ENCODE assay signal across 10 mouse cellular contexts in the genomic region with DNA sequence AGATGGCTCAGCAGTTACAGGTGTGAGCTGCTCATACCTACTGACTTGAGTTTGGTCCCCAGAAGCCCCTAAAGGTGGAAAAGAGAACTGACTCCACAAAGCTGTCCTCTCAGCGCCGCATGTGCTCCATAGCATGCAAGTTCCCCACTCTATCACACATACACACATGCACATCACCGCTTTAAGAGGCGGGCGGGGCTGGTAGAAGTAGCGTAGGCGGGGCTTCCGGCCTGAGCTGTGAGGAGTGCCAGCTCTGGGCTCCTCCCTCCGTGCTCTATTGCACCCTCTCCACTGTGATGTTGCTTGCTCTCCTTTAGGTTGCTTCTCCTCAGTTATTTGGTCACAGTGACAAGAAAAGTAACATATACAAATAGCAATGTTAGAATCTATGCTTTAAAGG.
DNase-seq lines count a peak whose midpoint lies in the region; ATAC-seq and TF ChIP-seq lines count a peak whose summit lies in the region.
"Had no signal": no experiment of that assay in that cellular context is flagged by ENCODE, and none has a peak within 500 bp of the region (broad histone marks: within the 10 kb centered on the region; RNA-seq: fewer than 3 reads in every experiment).

No protein-coding gene starts in this region.

- TF ChIP-seq CTCF in spleen, adult 2 months (IDR thresholded peaks at IDR 0.05; ENCODE audit: extremely low read depth, insufficient read depth, insufficient read length, insufficient replicate concordance): no peak

- ATAC-seq in liver, embryonic 12.5 days: peak; percentile 95
- no peak for ATAC-seq in kidney, embryonic 14.5 days (ENCODE audit: low FRiP score, low TSS enrichment)
- no peak for ATAC-seq in cerebellum, adult (ENCODE audit: insufficient number of reproducible peaks, low FRiP score, low TSS enrichment)

- peak overlapping the region; percentile 71 for H3K27ac ChIP-seq in liver, embryonic 12.5 days
- H3K27ac ChIP-seq in spleen, adult 2 months (ENCODE audit: insufficient read depth, low read length): no peak overlapping the region
- H3K27ac ChIP-seq in kidney, embryonic 14.5 days (ENCODE audit: low read depth, low read length): no peak overlapping the region

- no peak overlapping the region for H3K9ac ChIP-seq in liver, embryonic 12.5 days
- no peak overlapping the region for H3K9ac ChIP-seq in kidney, embryonic 14.5 days (ENCODE audit: low read depth, low read length)

- H3K4me3 ChIP-seq in liver, embryonic 12.5 days: no peak overlapping the region
- no peak overlapping the region for H3K4me3 ChIP-seq in spleen, adult 2 months (ENCODE audit: extremely low read depth, insufficient read depth, insufficient read length)
- H3K4me3 ChIP-seq in kidney, embryonic 14.5 days (ENCODE audit: low read length): no peak overlapping the region

- WGBS in liver, embryonic 12.5 days (ENCODE audit: insufficient replicate concordance): 36% methylated on average over 9 of the region's 9 CpGs
- WGBS in spleen, adult 2 months: 53% methylated on average over 9 of the region's 9 CpGs
- 72% methylated on average over 9 of the region's 9 CpGs for WGBS in kidney, embryonic 14.5 days

- peaks cover 19% of the 10 kb centered on the region; the same call in 1 of the 2 replicates for H3K27me3 ChIP-seq in liver, embryonic 12.5 days (replicated peaks)
- no peaks in the 10 kb centered on the region for H3K27me3 ChIP-seq in spleen, adult 2 months (ENCODE audit: control insufficient read depth, insufficient read depth, low read length)
- no peaks in the 10 kb centered on the region for H3K27me3 ChIP-seq in kidney, embryonic 14.5 days (ENCODE audit: control insufficient read depth, insufficient read depth, low read length)

- no peak for TF ChIP-seq POLR2A in spleen, adult 2 months (IDR thresholded peaks at IDR 0.05; ENCODE audit: low read depth, low read length)

- no peaks in the 10 kb centered on the region for H3K36me3 ChIP-seq in liver, embryonic 12.5 days
- no peaks in the 10 kb centered on the region for H3K36me3 ChIP-seq in spleen, adult 2 months (ENCODE audit: control insufficient read depth, insufficient read depth, low read length)
- no peaks in the 10 kb centered on the region for H3K36me3 ChIP-seq in kidney, embryonic 14.5 days (ENCODE audit: control insufficient read depth, insufficient read depth, low read length)

- DNase-seq in CD4-positive helper T cell, adult 2 months (ENCODE audit: low read depth, low spot score): peak; percentile 59
- DNase-seq in MEL-GATA-1-ER (ENCODE audit: extremely low read depth, low read depth): peak; percentile 2
- peak; percentile 48 to 51 for DNase-seq in spleen, adult 2 months (ENCODE audit: low read depth in 1 of 2, low spot score in 2 of 2)
- DNase-seq in right cerebral cortex, postnatal 36 days (ENCODE audit: low spot score in 2 of 2): no peak
- no peak for DNase-seq in frontal cortex, postnatal 14 days (ENCODE audit: low spot score in 2 of 2)
- DNase-seq: midbrain, embryonic 14.5 days; right cerebral cortex, adult 18-20 months had no signal

- H3K9me3 ChIP-seq in liver, embryonic 12.5 days (replicated peaks): no peaks in the 10 kb centered on the region
- H3K9me3 ChIP-seq in kidney, embryonic 14.5 days (ENCODE audit: control insufficient read depth, low read length): no peaks in the 10 kb centered on the region

- H3K4me1 ChIP-seq in liver, embryonic 12.5 days: peaks cover 32% of the 10 kb centered on the region
- no peaks in the 10 kb centered on the region; the same call in 1 of the 2 replicates for H3K4me1 ChIP-seq in spleen, adult 2 months (ENCODE audit: control insufficient read depth, insufficient read depth, insufficient read length)
- H3K4me1 ChIP-seq in kidney, embryonic 14.5 days (ENCODE audit: control insufficient read depth, insufficient read depth, low read length): no peaks in the 10 kb centered on the region

- H3K4me2 ChIP-seq in liver, embryonic 12.5 days: peak overlapping the region; percentile 28
- H3K4me2 ChIP-seq in kidney, embryonic 14.5 days (replicated peaks; ENCODE audit: low read depth, low read length): no peak overlapping the region

Comparison
In these comparisons a context has a peak if more than half of its experiments do, and no peak if none do; other contexts are left out.
1. DNase-seq: peak in CD4-positive helper T cell, adult 2 months (single experiment), MEL-GATA-1-ER (single experiment) and spleen, adult 2 months (2 of 2); none in right cerebral cortex, postnatal 36 days (0 of 2) and frontal cortex, postnatal 14 days (0 of 2).